Mouse (Mus musculus) myocyte (in vitro differentiated cells): ENCODE measurements at regions not wholly inside any gene's neighbourhood (a gene's known extent, or its start where the extent isn't known, plus 50 kb on each side); places are given as distances from the start of the nearest gene placed in this dataset.

Source experiments
- H3K27me3 ChIP-seq: one replicate; pipeline ENCODE4 v1.6.1; 2011; ENCODE audit not compliant: control insufficient read depth, insufficient read depth, insufficient read length
- H3K36me3 ChIP-seq: one replicate; pipeline ENCODE4 v1.6.1; 2011; ENCODE audit not compliant: control insufficient read depth, insufficient read depth
- H3K4me2 ChIP-seq: one replicate; pipeline ENCODE4 v1.6.1; 2011; ENCODE audit warnings: low read depth, control low read depth
- H3K4me3 ChIP-seq: one replicate; pipeline ENCODE4 v1.5.1; 2011; ENCODE audit warnings: mild to moderate bottlenecking, control low read depth, moderate library complexity
- H3K79me2 ChIP-seq: one replicate; pipeline ENCODE4 v1.6.1; 2011; ENCODE audit not compliant: control insufficient read depth, insufficient read depth
- H3ac ChIP-seq: one replicate; pipeline ENCODE4 v1.6.1; 2011; ENCODE audit not compliant: control insufficient read depth, insufficient read length
- CEBPB ChIP-seq: IDR thresholded peaks from 2 replicates; pipeline ENCODE4 v1.6.1; 2011; ENCODE audit warnings: mild to moderate bottlenecking, moderate library complexity; ENCODE audit not compliant: poor library complexity, insufficient read depth, severe bottlenecking
- E2F4 ChIP-seq: IDR thresholded peaks from one replicate; pipeline ENCODE4 v1.6.1; 2011; ENCODE audit warnings: mild to moderate bottlenecking, control low read depth, moderate library complexity; ENCODE audit not compliant: insufficient read depth
- MAX ChIP-seq: IDR thresholded peaks from one replicate; pipeline ENCODE4 v1.6.1; 2011; ENCODE audit warnings: low read depth, mild to moderate bottlenecking, control low read depth
- MYOD1 ChIP-seq, 3 experiments: IDR thresholded peaks; one replicate each; pipeline ENCODE4 v1.6.1; 2011; ENCODE audit warnings: control low read depth in 2 of 3, low read depth in 2 of 3, mild to moderate bottlenecking in 2 of 3, moderate library complexity in 1 of 3; ENCODE audit not compliant: insufficient read length in 2 of 3, control insufficient read depth in 1 of 3
- MYOG ChIP-seq, 3 experiments: IDR thresholded peaks; one replicate each; pipeline ENCODE4 v1.6.1; 2011; ENCODE audit warnings: control low read depth in 2 of 3, low read depth in 2 of 3, mild to moderate bottlenecking in 2 of 3; ENCODE audit not compliant: insufficient read length in 2 of 3, control insufficient read depth in 1 of 3, insufficient read depth in 1 of 3
- POLR2A ChIP-seq: IDR thresholded peaks from one replicate; pipeline ENCODE4 v1.6.1; 2011; ENCODE audit warnings: low read depth, mild to moderate bottlenecking, control low read depth, moderate library complexity; ENCODE audit not compliant: insufficient read length
- POLR2AphosphoS2 ChIP-seq: IDR thresholded peaks from one replicate; pipeline ENCODE4 v1.6.1; 2011; ENCODE audit warnings: low read depth, control low read depth; ENCODE audit not compliant: insufficient read length
- REST ChIP-seq: IDR thresholded peaks from one replicate; pipeline ENCODE4 v1.6.1; 2011; ENCODE audit warnings: mild to moderate bottlenecking, control low read depth, moderate library complexity; ENCODE audit not compliant: insufficient read depth, insufficient read length
- SRF ChIP-seq: IDR thresholded peaks from one replicate; pipeline ENCODE4 v1.6.1; 2011; ENCODE audit warnings: low read depth; ENCODE audit not compliant: control insufficient read depth, insufficient read length
- TCF12 ChIP-seq: IDR thresholded peaks from one replicate; pipeline ENCODE4 v1.6.1; 2011; ENCODE audit warnings: mild to moderate bottlenecking, control low read depth; ENCODE audit not compliant: poor library complexity, insufficient read depth, severe bottlenecking
- TCF3 ChIP-seq: IDR thresholded peaks from one replicate; pipeline ENCODE4 v1.6.1; 2011; ENCODE audit warnings: low read depth, control low read depth; ENCODE audit not compliant: insufficient read length
- USF1 ChIP-seq: IDR thresholded peaks from one replicate; pipeline ENCODE4 v1.6.1; 2011; ENCODE audit warnings: low read depth, mild to moderate bottlenecking, control low read depth, moderate library complexity

DNA sequence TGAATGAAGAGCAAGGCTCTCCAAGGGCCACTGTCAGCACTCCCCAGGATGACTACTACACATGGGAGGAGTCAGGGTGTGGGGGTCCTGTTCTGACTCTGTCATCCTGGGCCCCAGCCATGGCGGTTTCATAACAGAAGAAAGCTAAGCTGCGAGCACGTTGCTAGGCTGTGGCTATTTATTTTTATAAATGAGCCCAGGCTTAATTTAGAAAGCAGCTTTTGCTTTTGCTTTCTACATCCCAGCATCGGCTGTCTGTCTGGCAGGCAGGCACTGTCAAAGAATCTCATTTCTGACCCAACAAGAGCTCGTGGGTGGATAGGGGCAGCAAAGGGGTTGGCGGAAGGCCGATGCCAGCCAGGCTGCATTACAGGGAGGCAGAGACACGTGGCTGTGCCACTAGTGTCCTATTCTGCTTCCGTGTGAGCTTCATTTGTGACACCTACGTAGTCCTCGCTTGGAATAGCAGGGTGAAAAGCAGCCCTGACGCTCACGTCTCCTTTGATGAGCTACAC is 203.9 kb upstream of the Serp2 start:
- Histone ChIP-seq H3K4me2 (peak overlapping the region; percentile 39), H3K4me3 (no peak overlapping the region)
- TF ChIP-seq SRF (no peak), MYOD1 (IDR thresholded peaks at IDR 0.05; ENCODE audit: control insufficient read depth in 1 of 3, insufficient read length in 2 of 3, low read depth in 2 of 3) (no peak), E2F4 (no peak), MYOG (IDR thresholded peaks at IDR 0.05; ENCODE audit: control insufficient read depth in 1 of 3, insufficient read depth in 1 of 3, insufficient read length in 2 of 3, low read depth in 2 of 3) (no peak), TCF3 (no peak), USF1 (no peak), CEBPB (no peak), POLR2A (no peak), TCF12 (no peak), REST (no peak), MAX (no peak), POLR2AphosphoS2 (no peak)

DNA sequence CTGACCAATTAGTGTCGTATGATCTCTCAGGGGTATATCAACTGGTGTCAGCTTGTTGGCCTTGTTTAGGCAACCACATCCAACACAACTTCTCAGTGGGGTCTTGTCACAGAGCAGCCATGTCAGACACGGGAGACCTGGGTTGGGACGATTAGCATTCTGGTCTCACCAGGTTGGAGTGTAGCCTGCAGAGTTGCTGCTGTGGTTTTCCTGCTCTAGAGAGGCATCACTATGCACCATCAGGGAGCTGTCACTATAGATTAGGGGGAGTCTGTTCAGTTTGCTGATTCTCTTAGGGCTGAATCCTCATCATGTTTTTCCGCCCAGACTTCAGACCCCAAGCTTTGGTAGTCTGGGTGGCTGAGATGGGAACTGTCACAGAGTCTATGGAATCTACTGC is 202.7 kb upstream of the Serp2 start:
- Histone ChIP-seq H3K4me2 (no peak overlapping the region), H3K4me3 (no peak overlapping the region), H3K79me2 (no peaks in the 10 kb centered on the region), H3K36me3 (no peaks in the 10 kb centered on the region), H3K27me3 (no peaks in the 10 kb centered on the region), H3ac (no peak overlapping the region)
- no peak for TF ChIP-seq USF1
- TF ChIP-seq REST = no peak
- TF ChIP-seq TCF12 = no peak
- TF ChIP-seq MAX = no peak
- TF ChIP-seq E2F4 = no peak
- TF ChIP-seq TCF3 = no peak

More for the DNA sequence above, 203.9 kb upstream of the Serp2 start:
- Histone ChIP-seq H3K36me3 (no peaks in the 10 kb centered on the region), H3K79me2 (no peaks in the 10 kb centered on the region), H3ac (no peak overlapping the region), H3K27me3 (no peaks in the 10 kb centered on the region)

DNA sequence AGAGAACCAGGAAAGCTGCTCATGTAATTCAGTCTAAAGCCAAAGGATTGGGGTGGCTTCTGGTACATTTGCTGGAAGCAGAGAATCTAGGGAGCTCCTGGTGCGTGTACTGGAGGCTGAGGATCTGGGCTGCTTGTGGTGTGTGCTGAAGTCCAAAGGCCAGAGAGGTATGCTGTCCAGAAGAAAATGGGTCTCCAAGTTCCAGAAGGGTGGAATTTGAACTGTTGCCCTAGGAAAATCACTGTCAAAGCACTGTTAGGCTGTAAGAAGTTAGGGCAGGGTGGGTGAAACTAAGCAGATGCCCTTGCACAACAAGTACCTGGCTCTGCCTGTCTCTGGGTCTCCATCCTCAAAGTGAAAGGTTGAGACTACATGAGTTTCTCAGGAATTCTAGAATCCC is 201.9 kb upstream of the Serp2 start:
- Histone ChIP-seq H3K4me3 (no peak overlapping the region), H3ac (no peak overlapping the region), H3K4me2 (no peak overlapping the region), H3K36me3 (no peaks in the 10 kb centered on the region), H3K27me3 (no peaks in the 10 kb centered on the region), H3K79me2 (no peaks in the 10 kb centered on the region)
- TF ChIP-seq MYOD1 (IDR thresholded peaks at IDR 0.05; ENCODE audit: control insufficient read depth in 1 of 3, insufficient read length in 2 of 3, low read depth in 2 of 3) (no peak), USF1 (no peak), MYOG (IDR thresholded peaks at IDR 0.05; ENCODE audit: control insufficient read depth in 1 of 3, insufficient read depth in 1 of 3, insufficient read length in 2 of 3, low read depth in 2 of 3) (no peak), CEBPB (no peak), REST (no peak), POLR2AphosphoS2 (no peak)

DNA sequence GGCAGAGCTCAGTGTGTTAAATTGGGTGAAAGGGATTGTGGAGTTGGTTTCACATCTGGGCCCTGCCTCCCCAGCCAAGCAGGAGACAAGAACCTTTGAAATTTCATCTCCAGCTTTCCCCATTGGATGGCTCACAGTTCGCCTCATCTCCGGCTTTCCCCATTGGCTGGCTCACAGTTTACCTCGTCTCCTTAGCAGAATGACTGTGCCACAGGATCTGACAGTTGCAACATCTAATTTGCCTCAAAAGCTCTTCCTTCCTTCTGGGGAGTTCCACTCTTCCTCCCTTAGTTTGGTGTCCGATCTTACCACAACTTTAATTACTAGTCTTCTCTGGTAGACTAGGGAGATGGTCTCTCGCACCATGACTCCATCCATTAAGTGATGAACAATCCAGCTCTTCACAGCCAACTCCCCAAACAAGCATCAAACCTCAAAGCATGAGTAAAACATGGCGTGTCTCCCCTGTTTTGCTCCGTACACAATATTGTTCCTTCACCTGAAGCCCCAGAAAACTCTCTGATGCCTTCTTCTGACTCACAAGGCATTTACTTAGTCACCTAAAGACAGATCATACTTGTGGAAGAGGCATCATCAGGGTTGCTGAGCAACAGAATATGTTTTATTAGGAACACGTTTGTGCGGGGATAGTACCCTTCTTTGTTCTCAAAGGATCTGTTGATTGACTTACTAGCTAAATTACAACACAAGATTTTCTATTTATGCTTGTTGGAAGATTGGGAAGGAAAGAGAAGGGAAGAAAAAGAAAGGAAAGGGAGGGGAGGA is 199.1 kb upstream of the Serp2 start:
- H3K4me3 ChIP-seq = no peak overlapping the region
- peak overlapping the region; percentile 37 for H3K4me2 ChIP-seq
- H3ac ChIP-seq = no peak overlapping the region
- H3K27me3 ChIP-seq = no peaks in the 10 kb centered on the region
- no peaks in the 10 kb centered on the region for H3K36me3 ChIP-seq
- no peaks in the 10 kb centered on the region for H3K79me2 ChIP-seq
- TF ChIP-seq E2F4 (no peak), POLR2A (no peak), TCF3 (no peak), MYOG (IDR thresholded peaks at IDR 0.05; ENCODE audit: control insufficient read depth in 1 of 3, insufficient read depth in 1 of 3, insufficient read length in 2 of 3, low read depth in 2 of 3) (no peak), SRF (no peak), MYOD1 (IDR thresholded peaks at IDR 0.05; ENCODE audit: control insufficient read depth in 1 of 3, insufficient read length in 2 of 3, low read depth in 2 of 3) (no peak), USF1 (no peak), POLR2AphosphoS2 (no peak), TCF12 (no peak), MAX (no peak), REST (no peak), CEBPB (no peak)

DNA sequence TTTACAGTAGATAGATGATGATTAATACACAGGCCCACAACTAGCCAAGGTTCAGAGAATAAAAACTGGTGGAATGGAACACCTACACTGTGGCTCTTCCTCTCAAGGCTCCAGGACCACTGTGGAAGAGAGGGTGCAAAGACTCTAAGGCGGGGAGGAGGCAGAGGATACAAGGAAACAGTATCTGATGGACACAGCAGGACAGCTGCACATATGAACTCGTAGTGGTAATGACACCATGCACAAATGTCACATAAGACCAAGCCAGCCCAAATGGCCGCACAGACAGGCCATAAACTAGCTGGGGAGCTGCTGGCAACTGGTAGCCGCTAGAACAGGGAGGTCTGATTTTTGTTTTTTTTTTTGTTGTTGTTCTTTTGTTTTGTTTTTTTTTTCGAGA is 197.0 kb upstream of the Serp2 start:
- H3K4me2 ChIP-seq = no peak overlapping the region
- TF ChIP-seq TCF3 = no peak
- TF ChIP-seq SRF = no peak
- TF ChIP-seq REST = no peak
- TF ChIP-seq MYOD1 (IDR thresholded peaks at IDR 0.05; ENCODE audit: control insufficient read depth in 1 of 3, insufficient read length in 2 of 3, low read depth in 2 of 3) = peak in 2 of 3 experiments; percentile 58 to 82
- TF ChIP-seq POLR2A = no peak
- no peaks in the 10 kb centered on the region for H3K27me3 ChIP-seq
- H3ac ChIP-seq = no peak overlapping the region
- no peak overlapping the region for H3K4me3 ChIP-seq
- no peaks in the 10 kb centered on the region for H3K79me2 ChIP-seq
- H3K36me3 ChIP-seq = no peaks in the 10 kb centered on the region
